Mouse (Mus musculus): ENCODE measurements around the gene Zfp410.

GRCm38 (mm10) chr12:84388774-84389400 lies 72.2 kb downstream of the Zfp410 start:
- TF ChIP-seq CTCF (IDR thresholded peaks at IDR 0.05; ENCODE audit: borderline replicate concordance, extremely low read depth, insufficient read depth, insufficient read length) (no peak), POLR2A (IDR thresholded peaks at IDR 0.05; ENCODE audit: borderline replicate concordance, extremely low read depth, insufficient read depth, insufficient read length, poor library complexity, severe bottlenecking) (no peak)

All from brain, embryonic 14.5 days (tissue).